ENCODE assay signal across 32 mouse cellular contexts in the genomic region with DNA sequence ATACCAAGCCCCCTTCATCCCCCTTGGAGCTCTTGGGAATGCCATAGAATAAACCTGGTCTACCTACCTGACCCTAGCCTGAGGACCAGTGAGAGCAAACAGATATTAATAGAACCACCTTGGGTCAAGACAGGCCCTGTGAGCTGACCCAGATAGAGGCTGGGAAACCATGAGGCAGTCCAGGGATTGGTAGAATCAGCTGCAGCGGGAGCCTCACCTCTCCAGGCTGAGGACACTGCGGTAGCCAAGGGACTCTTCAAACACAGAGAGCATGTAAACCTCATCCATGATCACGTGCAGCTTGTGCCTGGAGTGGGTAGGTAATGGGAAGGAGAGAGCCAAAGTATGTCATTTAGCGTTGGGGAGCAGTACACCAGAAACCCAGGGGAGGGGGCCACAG. TPM values are rescaled to one million over a fixed set of nuclear protein-coding genes. Genes with fewer than 3 reads are reported as not detected.
"Had no signal": no experiment of that assay in that cellular context is flagged by ENCODE, and none has a peak within 500 bp of the region (broad histone marks: within the 10 kb centered on the region; RNA-seq: fewer than 3 reads in every experiment).

No protein-coding gene starts in this region.

- DNase-seq: heart, postnatal 14 days; heart, postnatal 36 days; heart, postnatal 4 days; kidney, adult 11 months; kidney, adult 18-20 months; kidney, adult 2 months; kidney, adult 8-10 months; kidney, adult 9 months; kidney, postnatal 10 days; kidney, postnatal 14 days; kidney, postnatal 25 days; kidney, postnatal 36 days; kidney, postnatal 4 days; layer of hippocampus, adult 9-11 months; layer of hippocampus, postnatal 36 days had no signal

- H3K4me3 ChIP-seq: heart, embryonic 12.5 days; heart, embryonic 13.5 days; heart, embryonic 15.5 days; hindbrain, embryonic 10.5 days; hindbrain, embryonic 12.5 days; hindbrain, embryonic 13.5 days; hindbrain, embryonic 15.5 days; intestine, embryonic 15.5 days; kidney, embryonic 15.5 days; layer of hippocampus, adult 2 months; left cerebral cortex, adult 2 months had no signal

- H3K27ac ChIP-seq: heart, embryonic 13.5 days; heart, embryonic 15.5 days; hindbrain, embryonic 10.5 days; hindbrain, embryonic 12.5 days; hindbrain, embryonic 13.5 days; hindbrain, embryonic 14.5 days; hindbrain, embryonic 15.5 days; hindbrain, postnatal 0 days; intestine, embryonic 15.5 days; kidney, embryonic 15.5 days; kidney, postnatal 0 days; layer of hippocampus, adult 2 months; left cerebral cortex, adult 2 months had no signal

RNA-seq across cellular contexts. Expression of gene Accsl, which starts 30.0 kb away (rescaled TPM):
- total RNA-seq: heart, postnatal 14 days; heart, postnatal 25 days; heart, postnatal 36 days; heart, postnatal 4 days; hematopoietic stem cell, adult 5-6 weeks; hindbrain, postnatal 0 days; layer of hippocampus, adult 18-20 months had no signal
